Mouse (Mus musculus) B cell, adult 62 days (primary cell): Measurements from ENCODE around the gene Fam240b. TPM values are rescaled to one million over a fixed set of nuclear protein-coding genes. Genes with fewer than 3 reads are reported as not detected.

Experiments used
- total RNA-seq: library from RNA; stranded (reverse); gene quantifications from 4 replicates; pipeline ENCODE4 v1.2.4, GENCODE M21; 2023

The Fam240b gene
- total RNA-seq, result not detected in 4 replicates

GRCm38 (mm10) chr13:64497692-64498091, at the start of gene Fam240b:
Gene Fam240b (minus strand): TSS chr13:64497792.

GRCm38 (mm10) chr13:64432017-64432995, 65.3 kb downstream of the Fam240b start, which contains the start of gene Cdk20:
Gene Cdk20 (plus strand): TSS chr13:64432314.

Other genes starting within 250 kb of the Fam240b start
- gene Cdc14b, start 222.5 kb downstream of the Fam240b start, total RNA-seq, result 4.1 to 5.9 TPM (median 4.7 TPM) in 4 replicates
- gene Aaed1, start 185.1 kb downstream of the Fam240b start, total RNA-seq, result 32.9 to 40.5 TPM (median 35.4 TPM) in 4 replicates
- 19.5 to 28.5 TPM (median 21.1 TPM) in 4 replicates for gene Ctsl, start 126.9 kb downstream of the Fam240b start, total RNA-seq
- gene Cdk20, start 65.5 kb downstream of the Fam240b start, total RNA-seq, result 1.8 to 4.4 TPM (median 2.7 TPM) in 4 replicates